Mouse (Mus musculus): ENCODE measurements at regions not wholly inside any gene's neighbourhood (a gene's known extent, or its start where the extent isn't known, plus 50 kb on each side); places are given as distances from the start of the nearest gene placed in this dataset.

DNA sequence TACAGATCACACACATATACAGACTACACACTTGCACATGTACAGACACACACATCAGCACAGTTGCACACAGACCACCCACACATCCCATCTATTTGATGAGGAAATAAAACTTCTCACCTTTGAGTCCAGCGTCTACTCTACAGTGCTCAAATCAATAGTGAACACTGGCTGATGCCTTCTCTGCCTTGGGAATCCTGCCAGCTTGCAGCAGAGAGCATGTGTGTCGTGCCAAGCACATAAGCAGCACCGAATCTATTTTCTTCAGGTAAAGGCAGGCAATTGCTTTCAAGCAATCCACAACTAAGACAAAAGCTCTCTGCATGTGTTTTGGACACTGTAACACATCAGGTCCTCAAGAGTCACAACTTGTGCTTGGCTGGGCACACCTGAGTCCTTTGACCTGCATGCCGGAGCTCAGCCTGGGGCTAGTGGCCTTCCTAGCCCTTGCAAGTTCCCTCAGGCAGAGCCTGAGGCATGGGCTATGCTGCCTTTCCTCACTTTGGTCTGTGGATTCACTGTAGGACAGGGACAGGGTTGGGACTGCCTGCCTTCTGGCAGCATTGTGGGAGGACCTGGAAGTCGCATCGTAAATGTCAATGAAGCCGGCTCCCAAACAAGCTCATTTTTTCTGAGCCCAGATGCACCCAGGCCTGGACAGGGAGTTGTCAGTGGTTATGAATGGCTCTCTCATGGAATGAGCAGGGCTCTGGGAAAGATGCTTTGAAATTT is 353.5 kb downstream of the Mroh4 start:
- TF ChIP-seq CTCF (IDR thresholded peaks at IDR 0.05; ENCODE audit: insufficient read depth, low read length): no peak
- TF ChIP-seq POLR2A (IDR thresholded peaks at IDR 0.05; ENCODE audit: borderline replicate concordance, extremely low read depth, low read depth, low read length): no peak
